Mouse (Mus musculus) lung, postnatal 14 days (tissue): ENCODE measurements around the gene Bms1.

Experiments used
- DNase-seq: peaks from one replicate; pipeline ENCODE4 v3.0.0; 2021

Gene Bms1

DNA sequence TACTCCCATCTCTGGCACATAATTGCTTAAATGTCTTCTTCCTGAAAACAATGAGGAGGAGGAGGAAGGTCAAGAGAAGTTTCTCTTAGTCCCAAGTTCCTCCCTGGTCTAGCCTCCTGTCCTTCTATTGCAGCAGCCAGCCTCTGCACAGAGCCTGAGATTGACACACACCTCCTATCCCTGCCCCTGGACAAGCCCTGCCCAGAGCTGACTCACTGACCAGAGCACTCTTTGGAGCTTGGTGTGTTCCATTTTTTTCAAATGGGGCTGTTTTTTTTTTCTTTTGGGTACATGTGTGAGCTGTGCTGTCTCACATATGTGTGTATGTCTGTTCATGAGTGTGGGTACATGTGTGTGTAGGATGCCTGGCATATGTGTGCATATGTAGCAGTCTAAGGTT, 53.5 kb downstream of the Bms1 start:
- no peak for DNase-seq

DNA sequence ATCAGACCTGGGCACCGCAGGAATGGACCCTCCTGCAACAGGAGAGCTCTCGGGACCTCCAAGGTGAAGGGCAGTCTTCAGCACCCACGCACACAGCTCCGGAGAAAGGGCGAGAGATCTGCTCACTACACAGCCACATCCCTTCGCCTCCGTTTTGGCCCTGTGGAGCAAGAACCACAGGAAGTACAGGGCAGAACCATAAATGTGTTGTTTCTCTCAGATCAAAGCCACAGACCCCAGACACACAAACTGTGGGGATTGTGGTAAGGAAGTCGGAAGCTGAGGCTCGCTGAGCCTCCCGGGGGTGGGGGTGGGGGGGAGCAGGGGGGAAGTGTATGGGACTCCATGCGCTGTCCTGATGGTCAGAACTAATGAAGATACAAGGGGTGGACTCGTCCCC, 68.9 kb downstream of the Bms1 start:
- no peak for DNase-seq

GRCm38 (mm10) chr6:118348186-118348585, 71.1 kb downstream of the Bms1 start:
- no peak for DNase-seq

DNA sequence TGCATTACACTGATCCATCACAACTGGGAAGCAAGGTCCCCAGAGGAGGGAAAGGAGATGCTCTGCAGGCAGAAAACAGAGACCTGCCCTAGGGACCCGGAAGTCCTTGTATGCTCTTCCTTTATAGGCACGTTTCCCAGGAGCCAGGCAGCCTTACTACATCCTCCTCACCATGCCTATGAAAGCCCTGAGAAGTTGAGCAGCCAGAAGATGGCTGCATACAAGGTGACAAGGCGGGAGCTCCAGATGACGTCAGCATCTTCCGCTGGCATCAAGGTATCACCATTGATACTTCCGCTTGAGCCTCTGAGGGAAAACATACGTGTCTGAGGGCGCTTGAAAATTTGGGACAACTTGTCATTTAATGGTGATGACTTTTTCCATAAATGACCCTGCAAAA, 72.0 kb downstream of the Bms1 start:
- DNase-seq = no peak

- no peak for DNase-seq
These were observed 77.3 kb downstream of the Bms1 start for GRCm38 (mm10) chr6:118341861-118342485.

- no peak for DNase-seq
These were observed 81.6 kb downstream of the Bms1 start for GRCm38 (mm10) chr6:118337660-118338059.

DNA sequence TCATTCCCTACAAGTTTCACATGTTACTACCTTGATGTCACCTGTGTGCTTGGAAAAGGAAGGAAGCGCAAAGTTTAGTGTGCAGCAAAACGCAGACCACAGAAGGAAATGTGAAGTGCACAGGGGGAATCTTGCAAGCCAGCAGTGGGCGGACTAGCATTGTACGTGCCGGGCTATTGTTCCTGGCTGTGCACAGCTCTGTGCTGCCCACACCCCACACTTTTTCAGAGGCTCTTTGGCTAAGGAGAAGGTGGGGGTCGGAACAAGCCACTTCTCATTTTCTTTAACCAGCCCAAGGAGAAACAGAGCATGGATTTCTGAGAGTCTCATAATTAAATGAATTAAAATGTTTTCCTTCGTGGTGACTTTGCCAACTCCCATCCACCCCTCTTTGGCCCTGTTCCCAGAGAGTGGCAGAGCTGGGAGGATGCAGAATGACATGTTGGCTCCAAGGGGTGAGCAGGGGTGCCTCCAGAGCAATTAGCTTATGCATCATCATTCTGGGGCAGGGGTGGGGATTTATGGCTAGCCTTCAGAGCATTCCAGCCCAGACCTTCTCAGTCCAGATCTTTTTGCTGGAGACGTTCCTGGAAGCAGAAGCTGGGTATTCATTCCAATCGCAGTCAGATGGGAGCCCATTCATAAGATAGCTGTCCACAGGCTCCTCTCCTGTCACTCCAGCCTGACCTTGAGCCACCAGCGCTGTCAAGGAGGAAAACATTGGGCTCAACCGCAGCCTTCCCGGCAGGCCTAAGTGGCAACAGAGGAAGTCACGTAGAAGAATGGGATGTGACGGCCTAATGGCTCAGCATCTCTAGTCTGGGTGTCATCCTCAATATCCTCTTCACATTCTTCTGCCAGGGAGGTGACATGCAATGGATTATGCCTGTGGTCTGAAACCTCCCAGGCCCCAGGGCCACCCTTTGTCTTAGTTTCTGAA, 82.5 kb downstream of the Bms1 start:
- no peak for DNase-seq

DNA sequence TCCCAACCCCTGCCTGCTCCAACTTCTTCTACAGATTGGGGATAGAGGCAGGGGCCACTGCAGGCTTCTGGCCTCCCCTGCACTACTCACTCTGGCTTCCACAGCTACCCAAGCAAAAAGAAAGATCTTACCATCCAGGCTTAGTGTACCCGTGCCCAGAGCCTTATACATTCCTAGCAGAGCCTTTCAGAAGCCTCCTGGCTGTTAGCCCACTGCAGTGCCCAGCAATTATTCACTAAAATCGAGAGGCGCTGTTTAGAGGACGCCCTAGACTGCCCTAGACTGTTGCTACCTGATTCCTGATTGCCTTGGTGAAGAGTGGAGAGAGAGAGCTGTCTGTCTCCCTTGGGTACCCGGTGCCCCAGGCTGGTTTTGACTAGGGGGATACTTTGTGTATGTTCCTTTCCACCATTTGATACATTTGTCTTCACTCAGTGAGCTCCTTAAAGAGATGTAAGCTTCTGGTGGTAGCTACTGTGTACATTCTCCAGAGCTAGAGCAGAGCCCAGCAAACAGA, 83.3 kb downstream of the Bms1 start:
- no peak for DNase-seq

GRCm38 (mm10) chr6:118333861-118334260, 85.4 kb downstream of the Bms1 start:
- no peak for DNase-seq
